14 mouse cellular contexts compared by ENCODE assay signal in genomic region chr9:79608795-79609194, GRCm38 (mm10).
"Had no signal": no experiment of that assay in that cellular context is flagged by ENCODE, and none has a peak within 500 bp of the region (broad histone marks: within the 10 kb centered on the region; RNA-seq: fewer than 3 reads in every experiment).

No protein-coding gene starts in this region.

- H3K4me1 ChIP-seq: liver, embryonic 13.5 days had no signal

- H3K27me3 ChIP-seq: liver, embryonic 13.5 days; megakaryocyte, embryonic 14.5 days had no signal

- H3K4me2 ChIP-seq: liver, embryonic 13.5 days; midbrain, embryonic 11.5 days; midbrain, embryonic 15.5 days; neural tube, embryonic 13.5 days had no signal

- H3K4me3 ChIP-seq: liver, embryonic 13.5 days; megakaryocyte, embryonic 14.5 days; midbrain, embryonic 15.5 days; neural tube, embryonic 13.5 days had no signal

- H3K36me3 ChIP-seq: liver, embryonic 13.5 days; midbrain, embryonic 15.5 days; neural tube, embryonic 13.5 days had no signal

- H3K27ac ChIP-seq: liver, embryonic 13.5 days; macrophage; midbrain, embryonic 15.5 days; neural tube, embryonic 13.5 days had no signal

- H3K9ac ChIP-seq: liver, embryonic 13.5 days; liver, postnatal 0 days; midbrain, embryonic 15.5 days; neural tube, embryonic 13.5 days had no signal

- DNase-seq: kidney, adult 11 months; kidney, adult 9 months; liver; liver, embryonic 13.5 days; liver, postnatal 0 days; retina, postnatal 1 day; right cerebral cortex, postnatal 4 days; spleen, adult 18-20 months; thymus, postnatal 4 days had no signal

- H3K9me3 ChIP-seq: liver, embryonic 13.5 days; megakaryocyte, embryonic 14.5 days; midbrain, embryonic 15.5 days; neural tube, embryonic 13.5 days had no signal

- ATAC-seq: liver, postnatal 0 days; midbrain, embryonic 15.5 days had no signal
